Mouse (Mus musculus) adrenal gland, postnatal 14 days (tissue): Measurements from ENCODE around the gene Lhpp. TPM values are rescaled to one million over a fixed set of nuclear protein-coding genes. Genes with fewer than 3 reads are reported as not detected.
A peak's percentile ranks its signal among the peaks of the same experiment; 100 is the strongest.

ENCODE experiments used
- DNase-seq: peaks from one replicate; pipeline ENCODE4 v3.0.0; 2021; ENCODE audit warnings: mixed read lengths
- total RNA-seq: library from RNA; stranded (reverse); gene quantifications from 2 replicates; pipeline ENCODE4 v1.2.3, GENCODE M21; 2021

Gene Lhpp
- total RNA-seq, 1 experiment from 2014 or later = 18.1 TPM

GRCm38 (mm10) chr7:132599071-132599975, 11.1 kb upstream of the Lhpp start, which contains the start of gene Nkx1-2:
Gene Nkx1-2, minus strand, starts transcription at chr7:132599637.
- DNase-seq = peak; percentile 12

DNA sequence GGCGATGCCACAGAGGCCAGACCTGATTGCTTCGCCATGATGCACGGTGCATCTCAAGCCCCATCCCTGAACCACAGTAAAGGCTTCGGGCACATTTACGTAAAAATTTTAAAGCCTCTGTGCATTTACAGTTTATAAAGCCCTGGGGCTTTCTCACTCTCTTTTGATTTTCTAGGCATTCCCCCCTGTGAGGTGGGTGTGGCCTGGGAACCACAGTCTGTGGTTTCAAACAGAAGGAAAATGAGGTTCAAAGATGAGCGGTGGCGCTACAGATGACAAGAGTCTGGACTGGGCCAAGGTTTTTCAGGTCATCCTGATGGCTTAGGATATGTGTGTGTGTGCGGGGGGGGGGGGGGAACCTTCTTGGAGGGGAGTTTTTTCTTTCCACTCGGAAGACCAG, 10.4 kb upstream of the Lhpp start:
- no peak for DNase-seq

DNA sequence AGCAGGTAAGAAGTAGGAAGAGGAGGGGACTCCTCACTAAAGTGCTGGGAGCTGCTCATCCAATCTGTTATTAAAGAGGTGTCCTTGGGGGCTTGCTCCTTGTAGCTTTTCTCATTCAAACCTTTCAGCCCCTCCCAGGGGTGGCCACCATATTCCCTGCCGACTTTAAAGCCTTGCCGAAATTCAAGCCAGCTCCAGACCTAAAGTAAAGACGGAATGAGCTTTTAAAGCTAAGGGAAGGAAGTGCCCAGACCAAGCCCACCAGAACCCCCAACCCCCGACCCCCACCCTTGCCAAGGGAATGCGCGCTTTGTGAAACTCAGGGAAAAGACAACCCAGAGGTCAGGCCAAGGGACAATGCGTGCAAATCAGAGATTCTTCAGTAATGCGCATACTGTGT, 9.5 kb upstream of the Lhpp start:
- DNase-seq = no peak

- DNase-seq = no peak
Measured at GRCm38 (mm10) chr7:132604720-132605119, 5.7 kb upstream of the Lhpp start.

DNA sequence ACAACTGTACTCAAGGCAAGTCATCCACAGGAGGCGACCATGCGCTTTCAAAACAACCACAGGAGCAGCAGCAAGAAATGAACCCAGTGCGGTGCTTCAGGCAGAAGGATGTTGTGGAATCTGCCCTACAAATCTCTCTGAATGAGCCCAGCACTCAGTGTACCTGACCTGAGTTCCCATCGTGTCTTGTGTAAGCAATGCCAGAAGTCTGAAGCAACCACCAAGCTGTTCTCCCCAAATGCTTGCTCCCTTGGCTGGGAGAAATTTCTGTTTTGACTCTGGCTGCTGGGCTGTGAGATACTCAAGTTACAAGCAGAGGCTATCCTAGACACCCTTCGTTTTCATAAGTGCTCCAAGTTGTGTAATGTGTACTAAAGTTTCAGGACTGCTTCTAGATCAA, 4.7 kb upstream of the Lhpp start:
- DNase-seq = no peak

DNA sequence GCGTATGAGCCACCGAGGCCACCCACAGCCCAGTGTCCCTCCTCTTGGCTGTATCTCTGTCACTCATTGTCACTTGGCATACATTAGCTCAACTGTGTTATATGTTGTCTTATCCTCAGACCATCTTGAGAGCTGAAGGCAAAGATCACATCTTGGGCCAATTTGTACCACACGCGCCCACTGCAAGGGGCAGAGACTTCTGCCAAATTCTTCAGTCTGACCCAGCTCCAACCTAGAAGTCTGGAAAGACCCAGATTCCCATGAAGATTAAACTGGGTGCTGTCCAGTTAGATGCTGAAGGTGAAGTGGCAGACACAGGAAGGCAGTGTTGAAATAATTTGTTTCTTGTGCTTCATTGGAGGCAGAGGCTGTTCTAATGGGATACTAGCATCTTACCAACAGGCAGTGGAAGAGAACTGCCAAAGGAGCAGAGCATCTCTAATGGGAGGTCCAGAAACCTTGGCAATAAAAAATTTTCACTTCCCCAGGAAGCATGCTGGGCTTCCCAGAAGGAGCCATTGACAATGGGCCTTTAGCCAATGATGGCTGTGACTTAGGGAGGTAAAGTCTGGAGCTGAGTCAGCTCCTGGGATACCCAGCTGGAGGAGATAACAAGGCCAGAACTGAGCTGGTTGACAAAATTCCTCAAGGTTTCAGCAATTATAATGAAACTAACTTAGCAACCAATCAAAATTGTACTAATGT, 2.0 kb upstream of the Lhpp start:
- no peak for DNase-seq

- no peak for DNase-seq
Measured at GRCm38 (mm10) chr7:132611530-132611929, 1.1 kb downstream of the Lhpp start.

DNA sequence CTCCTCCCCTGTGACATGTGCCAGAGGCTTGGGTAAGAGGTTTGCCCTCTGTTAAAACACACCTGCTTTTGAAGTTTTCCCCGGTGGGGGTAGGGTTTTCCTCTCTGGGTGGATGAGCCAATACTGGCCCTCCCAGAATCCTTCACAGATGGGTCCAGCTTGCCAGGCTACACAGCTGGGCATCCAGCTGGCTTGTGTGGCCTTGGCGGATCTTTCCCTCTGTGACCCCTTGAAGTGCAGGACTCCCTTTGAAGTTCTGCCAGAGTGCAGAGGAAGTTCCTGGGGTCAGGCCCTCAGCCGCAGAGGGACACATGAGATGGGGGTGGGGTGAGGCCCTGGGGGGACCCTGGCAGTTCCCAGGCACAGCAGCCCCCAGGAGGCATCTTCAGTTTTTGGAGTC, 4.9 kb downstream of the Lhpp start:
- DNase-seq = peak; percentile 57

GRCm38 (mm10) chr7:132616391-132616790, 6.0 kb downstream of the Lhpp start:
- DNase-seq = no peak

- no peak for DNase-seq
Measured at GRCm38 (mm10) chr7:132617021-132617564, 6.7 kb downstream of the Lhpp start.

DNA sequence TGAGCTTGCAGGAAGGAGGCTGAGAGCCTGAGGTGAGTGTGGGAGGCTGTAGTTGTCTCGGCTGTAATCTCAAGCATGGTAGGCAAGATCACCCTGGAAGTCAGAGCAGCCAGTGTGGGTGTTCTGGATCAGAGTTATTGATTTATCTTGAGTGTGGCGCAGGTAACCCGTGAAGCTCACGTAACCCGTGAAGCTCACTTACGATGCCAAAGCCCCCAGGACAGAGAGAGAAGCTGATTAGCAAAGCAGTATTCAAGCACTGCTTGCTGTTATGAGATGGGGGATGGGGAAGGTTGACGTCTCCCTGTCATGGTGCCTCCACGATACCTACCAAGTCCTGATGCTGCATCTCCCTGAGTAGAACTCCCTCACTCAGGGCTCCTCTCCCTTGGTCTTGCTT, 9.1 kb downstream of the Lhpp start:
- no peak for DNase-seq

DNA sequence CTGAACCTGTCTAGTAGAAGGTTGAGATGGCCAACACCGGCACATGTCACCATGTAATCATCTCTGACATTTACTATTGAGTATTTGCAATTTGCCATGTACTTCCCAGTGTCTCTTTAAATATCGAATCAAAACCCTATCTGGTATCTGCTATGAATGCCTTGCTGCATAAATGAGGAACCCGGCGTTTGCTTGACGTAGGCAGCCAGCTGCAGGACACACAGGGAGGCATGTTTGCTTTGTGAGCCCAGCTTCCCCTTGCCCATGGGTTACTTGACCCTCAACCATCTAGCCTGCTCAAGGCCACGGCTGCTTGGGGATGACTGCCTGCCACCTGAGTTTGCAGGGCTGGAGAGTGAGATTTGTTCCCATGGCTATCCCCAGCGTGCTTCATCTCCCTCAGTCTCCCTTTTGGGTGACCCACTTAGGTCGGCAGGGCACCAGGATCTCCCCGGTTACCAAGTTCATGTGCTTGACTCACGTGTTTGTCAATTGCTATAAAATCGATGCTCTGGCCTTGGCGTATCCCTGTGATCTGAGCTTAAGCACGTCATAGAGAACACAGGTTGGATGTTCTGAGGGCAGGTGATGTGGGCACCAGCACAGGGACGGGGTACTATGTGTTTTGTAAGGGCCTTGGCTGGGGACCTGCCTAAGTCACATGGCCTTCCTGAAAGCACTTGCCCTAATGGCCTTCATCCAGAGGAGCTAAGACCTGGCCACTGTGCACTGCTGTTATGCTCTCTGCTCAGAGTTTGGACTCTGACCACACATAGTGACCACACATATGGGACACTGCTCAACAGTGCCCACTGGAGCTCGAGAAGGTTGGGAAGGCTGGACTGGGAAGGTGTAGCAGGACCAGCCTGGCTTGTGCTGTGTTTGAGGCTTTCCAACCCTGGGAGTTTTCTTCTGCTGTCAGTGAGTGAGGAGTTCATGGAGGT, 9.8 kb downstream of the Lhpp start:
- no peak for DNase-seq

DNA sequence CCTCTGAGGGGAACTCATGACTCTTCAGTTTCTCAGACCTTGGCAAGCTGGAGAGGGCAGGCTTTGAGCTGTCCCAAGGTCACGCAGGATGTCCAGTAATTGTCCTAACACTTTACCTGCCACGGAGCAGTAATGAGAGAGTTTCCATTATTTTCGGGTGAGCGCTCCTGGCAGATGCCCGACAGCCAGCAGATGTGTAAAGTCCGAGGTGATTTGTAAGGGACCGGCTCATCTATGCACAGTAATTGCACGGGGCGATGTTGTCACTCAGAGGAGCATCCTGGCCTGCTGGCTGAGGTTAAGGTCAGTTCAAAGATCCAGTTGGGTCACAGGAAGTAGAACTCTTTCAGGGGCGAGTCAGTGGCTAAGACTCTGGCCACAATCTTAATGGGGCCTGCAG, 13.7 kb downstream of the Lhpp start:
- DNase-seq = no peak

- DNase-seq = no peak
Measured at GRCm38 (mm10) chr7:132626174-132626573, 15.7 kb downstream of the Lhpp start.

GRCm38 (mm10) chr7:132627448-132627847, 17.0 kb downstream of the Lhpp start:
- DNase-seq = no peak

DNA sequence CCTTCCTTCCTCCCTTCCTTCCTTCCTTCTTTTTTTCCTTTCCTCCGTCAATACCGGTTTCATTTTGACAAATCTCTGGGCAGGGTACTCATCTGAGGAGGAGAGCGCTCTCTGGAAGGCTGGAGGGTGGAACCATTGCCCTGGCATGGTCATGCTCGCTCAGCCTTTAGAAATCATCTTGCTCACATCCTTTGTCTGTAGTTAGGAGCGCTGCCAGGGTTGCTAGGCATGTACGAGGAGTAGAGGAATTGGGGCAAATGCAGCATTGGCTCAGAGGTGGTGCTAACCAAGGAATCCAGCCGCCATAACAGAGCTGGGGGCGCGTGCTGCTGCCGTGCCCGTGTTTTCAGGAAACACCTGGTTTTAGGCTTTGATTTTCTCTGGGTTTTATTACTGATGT, 20.9 kb downstream of the Lhpp start:
- no peak for DNase-seq

- DNase-seq = no peak
Measured at GRCm38 (mm10) chr7:132637292-132637691, 26.9 kb downstream of the Lhpp start.

- DNase-seq = peak; percentile 69
Measured at GRCm38 (mm10) chr7:132638446-132639087, 28.1 kb downstream of the Lhpp start.

DNA sequence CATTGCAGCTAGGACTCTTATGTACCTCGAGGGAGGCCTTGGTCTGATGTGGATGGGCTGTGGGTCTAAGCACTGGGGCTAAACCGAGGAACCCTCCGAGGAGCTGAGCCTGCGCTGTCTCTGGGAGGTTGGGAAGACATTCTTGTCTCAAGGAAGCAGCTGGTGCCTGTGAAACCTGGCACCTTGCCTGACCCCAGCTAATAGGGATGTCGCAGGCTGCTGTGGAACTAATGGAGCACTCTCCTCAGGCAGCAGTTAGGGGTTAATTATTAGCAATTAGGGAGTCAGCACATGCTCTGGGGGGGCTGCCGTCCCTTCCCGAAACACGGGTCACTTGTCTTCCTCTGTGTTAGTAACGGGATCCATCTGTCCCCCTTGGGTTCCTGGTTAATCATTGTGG, 30.5 kb downstream of the Lhpp start:
- DNase-seq = no peak

DNA sequence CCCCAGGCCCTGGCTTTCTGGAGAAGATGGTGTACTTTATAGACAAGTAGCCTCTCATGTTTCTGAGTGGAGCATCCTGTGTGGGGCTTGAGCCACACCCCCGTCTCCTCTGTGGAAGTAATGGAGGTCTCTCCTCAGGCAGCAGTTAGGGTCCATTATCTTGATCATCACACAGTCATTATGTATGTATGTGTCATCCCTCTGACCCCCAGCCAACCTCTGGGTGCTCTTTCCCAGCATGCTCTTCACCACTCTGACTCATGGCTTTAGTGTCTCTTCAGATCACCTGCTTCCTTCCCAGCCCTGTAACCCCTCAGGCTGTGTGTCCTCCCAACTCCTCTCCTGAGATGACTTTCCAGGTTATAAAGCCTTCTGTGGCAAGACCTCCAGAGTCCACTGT, 31.2 kb downstream of the Lhpp start:
- no peak for DNase-seq

GRCm38 (mm10) chr7:132644605-132645279, 34.3 kb downstream of the Lhpp start:
- DNase-seq = no peak
